Mouse (Mus musculus) frontal cortex, postnatal 14 days (tissue): ENCODE measurements around the gene Zpr1.
A peak's percentile ranks its signal among the peaks of the same experiment; 100 is the strongest.

Experiments used
- DNase-seq, 2 experiments: peaks; one replicate each; pipeline ENCODE4 v3.0.0; 2022; ENCODE audit warnings: low spot score in 2 of 2

Zpr1 gene

GRCm38 (mm10) chr9:46272677-46273454, at the start of gene Zpr1:
Zpr1 (plus strand) TSS chr9:46273064.
- DNase-seq = peak; percentile 80 to 82

GRCm38 (mm10) chr9:46223090-46223489, 49.8 kb upstream of the Zpr1 start:
- no peak for DNase-seq

GRCm38 (mm10) chr9:46224101-46224500, 48.8 kb upstream of the Zpr1 start:
- DNase-seq = no peak

GRCm38 (mm10) chr9:46224945-46225660, 47.8 kb upstream of the Zpr1 start:
- no peak for DNase-seq

GRCm38 (mm10) chr9:46227064-46227614, 45.7 kb upstream of the Zpr1 start:
- no peak for DNase-seq

GRCm38 (mm10) chr9:46228491-46228890, 44.4 kb upstream of the Zpr1 start, which contains the start of gene Apoa1:
Apoa1 (plus strand) TSS chr9:46228580.
- no peak for DNase-seq

GRCm38 (mm10) chr9:46229573-46230449, 43.1 kb upstream of the Zpr1 start:
- DNase-seq = peak; percentile 82 to 84

- DNase-seq = no peak
Observed at GRCm38 (mm10) chr9:46230450-46230975, 42.4 kb upstream of the Zpr1 start.

GRCm38 (mm10) chr9:46235196-46235595, 37.7 kb upstream of the Zpr1 start:
- DNase-seq = no peak

- DNase-seq = no peak
Observed at GRCm38 (mm10) chr9:46235596-46235648, 37.4 kb upstream of the Zpr1 start, which contains the start of gene Apoc3. Apoc3 (minus strand) TSS chr9:46235636.

GRCm38 (mm10) chr9:46235649-46236048, 37.2 kb upstream of the Zpr1 start:
- no peak for DNase-seq

- no peak for DNase-seq
Observed at GRCm38 (mm10) chr9:46238850-46239249, 34.0 kb upstream of the Zpr1 start.

GRCm38 (mm10) chr9:46240526-46241153, 32.2 kb upstream of the Zpr1 start, which contains the start of gene Apoa4:
Apoa4 (plus strand) TSS chr9:46240696.
- no peak for DNase-seq

- DNase-seq = no peak
Observed at GRCm38 (mm10) chr9:46241818-46242217, 31.0 kb upstream of the Zpr1 start.

GRCm38 (mm10) chr9:46243122-46243521, 29.7 kb upstream of the Zpr1 start:
- no peak for DNase-seq

- DNase-seq = no peak
Observed at GRCm38 (mm10) chr9:46243584-46243983, 29.3 kb upstream of the Zpr1 start.

GRCm38 (mm10) chr9:46246752-46247324, 26.0 kb upstream of the Zpr1 start:
- DNase-seq = peak in 1 of 2 experiments; percentile 50

- no peak for DNase-seq
Observed at GRCm38 (mm10) chr9:46256177-46256576, 16.7 kb upstream of the Zpr1 start.

GRCm38 (mm10) chr9:46256658-46257385, 16.0 kb upstream of the Zpr1 start:
- no peak for DNase-seq

- DNase-seq = no peak
Observed at GRCm38 (mm10) chr9:46257546-46257945, 15.3 kb upstream of the Zpr1 start.
